Mouse (Mus musculus) heart, embryonic 14.5 days (tissue): Measurements from ENCODE around the gene 1500009C09Rik. TPM values are rescaled to one million over a fixed set of nuclear protein-coding genes. Genes with fewer than 3 reads are reported as not detected.

ENCODE experiments used
- ATAC-seq: fragments of 200-750 bp; cut with Nextera tagmentation; 2 replicates; pipeline ENCODE4 v1.8.0; 2017; ENCODE audit warnings: low read depth, moderate TSS enrichment; ENCODE audit not compliant: insufficient number of reproducible peaks, insufficient read depth, low FRiP score
- H3K27ac ChIP-seq, 2 experiments: fragments of 200-500 bp in 1 of 2; fragments of 300-500 bp in 1 of 2; sonication (generic) in 1 of 2; replicated peaks in 1 of 2; 2 replicates each; pipeline ENCODE4 v1.5.1; 2012 to 2014; ENCODE audit warnings: low read depth in 2 of 2, low read length in 2 of 2, control low read depth in 1 of 2, mild to moderate bottlenecking in 1 of 2, mixed read lengths in 1 of 2; ENCODE audit not compliant: control insufficient read depth in 1 of 2, insufficient read depth in 1 of 2
- H3K27me3 ChIP-seq: fragments of 300-500 bp; sonication (generic); 2 replicates; pipeline ENCODE4 v1.6.1; 2014; ENCODE audit warnings: mild to moderate bottlenecking, low read length, control low read depth; ENCODE audit not compliant: control insufficient read depth, insufficient read depth
- H3K36me3 ChIP-seq: fragments of 300-500 bp; sonication (generic); 2 replicates; pipeline ENCODE4 v1.6.1; 2014; ENCODE audit warnings: mild to moderate bottlenecking, control low read depth, low read length, mixed read lengths; ENCODE audit not compliant: control insufficient read depth, insufficient read depth
- H3K4me1 ChIP-seq, 2 experiments: fragments of 200-500 bp in 1 of 2; fragments of 300-500 bp in 1 of 2; sonication (generic) in 1 of 2; 2 replicates each; pipeline ENCODE4 v1.6.1; 2012 to 2014; ENCODE audit warnings: low read length in 2 of 2, control low read depth in 1 of 2, mixed read lengths in 1 of 2; ENCODE audit not compliant: control insufficient read depth in 2 of 2, insufficient read depth in 2 of 2
- H3K4me2 ChIP-seq: fragments of 300-500 bp; sonication (generic); 2 replicates; pipeline ENCODE4 v1.6.1; 2014; ENCODE audit warnings: mild to moderate bottlenecking, low read length
- H3K4me3 ChIP-seq, 2 experiments: fragments of 200-500 bp in 1 of 2; fragments of 300-500 bp in 1 of 2; sonication (generic) in 1 of 2; 2 replicates each; pipeline ENCODE4 v1.5.1; 2012 to 2014; ENCODE audit warnings: low read length in 2 of 2, mild to moderate bottlenecking in 2 of 2, control low read depth in 1 of 2, low read depth in 1 of 2, moderate library complexity in 1 of 2; ENCODE audit not compliant: control insufficient read depth in 1 of 2, insufficient read depth in 1 of 2
- H3K9ac ChIP-seq: fragments of 300-500 bp; sonication (generic); 2 replicates; pipeline ENCODE4 v1.6.1; 2014; ENCODE audit warnings: mild to moderate bottlenecking, low read length
- H3K9me3 ChIP-seq: fragments of 300-500 bp; sonication (generic); 2 replicates; pipeline ENCODE4 v1.6.1; 2016; ENCODE audit warnings: low read length, control low read depth; ENCODE audit not compliant: control insufficient read depth
- WGBS: fragments of 180-500 bp; shearing (Covaris S2); extraction: QIAGEN DNeasy Blood & Tissue Kit; methylation state at CpG from one replicate; pipeline ENCODE4 v1.1.7; 2014; 5-methylcytosine and 5-hydroxymethylcytosine counted together
- polyA plus RNA-seq: library from polyadenylated mRNA; unstranded; fragments of >200 nt; fragmentation: Nextera tagmentation; extraction: Ambion mirVana; gene quantifications from 2 replicates; pipeline ENCODE4 v1.2.1, GENCODE M21; 2014

1500009C09Rik gene
- polyA plus RNA-seq, 1 experiment from 2014 or later = not detected

DNA sequence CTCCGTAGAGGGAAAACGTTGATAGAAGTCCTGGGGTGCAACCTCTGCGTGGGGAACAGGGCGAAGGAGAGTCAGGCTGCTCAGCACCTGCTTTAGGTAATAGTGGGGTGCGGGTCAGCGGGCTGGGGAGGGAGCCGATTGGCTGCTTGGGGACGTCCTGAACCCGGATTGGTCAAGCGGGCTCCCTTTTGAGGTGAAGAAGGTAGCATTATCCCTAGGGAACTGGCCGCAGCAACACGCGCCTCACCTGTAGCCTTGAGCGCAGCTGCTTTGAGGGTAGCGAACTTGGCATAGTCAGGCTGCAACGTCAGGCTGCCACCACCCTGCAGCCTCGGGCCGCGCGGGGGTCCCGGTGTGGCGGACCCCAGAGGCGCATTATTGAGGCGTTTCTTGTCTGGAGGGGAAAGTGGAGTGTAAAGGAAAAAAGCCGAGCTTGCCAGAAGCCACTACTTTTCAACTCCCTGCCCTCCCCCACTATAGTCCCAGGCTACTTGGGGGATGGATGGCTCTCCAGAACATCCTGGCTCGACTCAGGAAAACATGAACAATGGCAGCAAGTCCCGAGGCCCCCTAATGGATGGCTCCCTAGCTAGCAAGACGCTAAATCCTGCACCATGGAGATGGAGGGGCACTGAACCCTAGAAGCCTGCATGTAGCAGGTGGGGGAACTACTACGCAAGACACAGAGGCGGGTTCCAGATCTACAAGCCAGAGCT is 44.5 kb upstream of the 1500009C09Rik start:
- no peak overlapping the region for H3K27ac ChIP-seq
- peaks cover 85% of the 10 kb centered on the region for H3K27me3 ChIP-seq
- no peaks in the 10 kb centered on the region for H3K9me3 ChIP-seq
- H3K4me2 ChIP-seq = peak overlapping the region; percentile 40
- peak overlapping the region in 1 of 2 experiments; percentile 6; a peak in 2 of 4 replicates for H3K4me3 ChIP-seq
- WGBS = 15% methylated on average over 30 of the region's 30 CpGs
- peaks cover 29% of the 10 kb centered on the region for H3K36me3 ChIP-seq
- ATAC-seq = no peak
- H3K4me1 ChIP-seq = peaks cover 17 to 34% of the 10 kb centered on the region in 2 experiments
- H3K9ac ChIP-seq = 0 out of 2 replicates have a peak overlapping the region, but pooled peaks have one; percentile 25

DNA sequence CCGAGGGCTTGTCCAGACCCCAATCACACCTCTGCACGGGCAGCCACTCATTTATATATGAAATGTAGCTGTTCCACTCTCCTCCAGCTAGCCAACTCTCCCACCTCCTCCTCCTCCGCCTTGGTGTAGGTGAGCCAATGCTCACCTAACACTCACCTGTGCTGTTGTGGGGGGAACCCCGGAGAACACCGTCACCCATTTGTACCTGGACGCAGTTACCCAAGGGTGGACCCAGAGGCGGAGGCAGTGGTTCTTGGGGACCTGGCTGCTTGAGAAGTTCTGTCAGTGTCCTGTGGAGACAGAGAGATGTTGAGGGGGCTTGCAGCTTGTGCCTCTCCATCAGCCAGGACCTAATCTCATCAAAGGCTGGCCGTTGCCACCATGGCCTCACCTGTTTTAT is 43.9 kb upstream of the 1500009C09Rik start:
- 84% methylated on average over 8 of the region's 8 CpGs for WGBS
- ATAC-seq = no peak
- Histone ChIP-seq H3K4me1 (peaks cover 17 to 34% of the 10 kb centered on the region in 2 experiments), H3K4me2 (no peak overlapping the region), H3K4me3 (no peak overlapping the region), H3K27ac (no peak overlapping the region), H3K9ac (no peak overlapping the region), H3K27me3 (peaks cover 92% of the 10 kb centered on the region), H3K9me3 (no peaks in the 10 kb centered on the region), H3K36me3 (peaks cover 23% of the 10 kb centered on the region)

DNA sequence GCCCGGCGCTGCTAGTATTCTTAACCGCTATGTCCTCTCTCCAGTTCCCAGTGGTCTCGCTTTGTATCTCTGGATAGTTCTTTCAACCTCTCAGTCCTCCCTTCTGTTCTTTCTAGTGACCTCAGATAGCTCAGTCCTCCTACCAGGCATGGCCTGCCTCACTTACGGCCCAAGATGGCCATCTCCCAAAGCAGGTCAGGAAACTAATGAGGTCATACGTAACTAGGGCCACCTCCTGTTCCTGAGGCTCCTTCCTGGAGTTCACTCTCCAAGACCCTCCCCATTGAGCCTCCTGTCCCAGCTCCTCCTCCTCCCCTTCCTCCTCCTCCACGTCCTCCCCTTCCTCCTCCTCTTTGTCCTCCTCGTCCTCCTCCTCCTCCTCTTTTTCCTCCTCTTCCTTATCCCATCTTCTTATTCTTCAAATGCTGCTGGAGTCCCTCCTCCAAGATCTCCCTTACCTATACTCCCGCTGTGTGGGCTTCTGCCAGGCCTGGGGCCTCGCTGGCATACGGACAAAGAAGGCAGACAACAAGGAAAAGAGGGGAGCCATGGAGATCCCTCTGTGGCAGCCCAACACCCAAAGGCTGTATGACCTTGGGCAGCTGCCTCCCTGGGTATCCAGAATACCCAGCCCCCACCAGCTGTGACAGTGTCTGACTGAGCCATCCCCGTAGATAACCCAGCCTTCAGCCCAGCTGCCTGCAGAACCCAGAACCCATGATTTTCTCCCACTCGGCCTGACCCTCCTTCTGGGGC is 42.7 kb upstream of the 1500009C09Rik start:
- peaks cover 11% of the 10 kb centered on the region for H3K36me3 ChIP-seq
- H3K4me1 ChIP-seq = peaks cover 17 to 34% of the 10 kb centered on the region in 2 experiments
- no peak for ATAC-seq
- no peak overlapping the region for H3K4me3 ChIP-seq
- peaks cover 98% of the 10 kb centered on the region for H3K27me3 ChIP-seq
- no peak overlapping the region for H3K9ac ChIP-seq
- H3K9me3 ChIP-seq = no peaks in the 10 kb centered on the region
- WGBS = 75% methylated on average over 13 of the region's 13 CpGs
- no peak overlapping the region for H3K27ac ChIP-seq
- H3K4me2 ChIP-seq = no peak overlapping the region

DNA sequence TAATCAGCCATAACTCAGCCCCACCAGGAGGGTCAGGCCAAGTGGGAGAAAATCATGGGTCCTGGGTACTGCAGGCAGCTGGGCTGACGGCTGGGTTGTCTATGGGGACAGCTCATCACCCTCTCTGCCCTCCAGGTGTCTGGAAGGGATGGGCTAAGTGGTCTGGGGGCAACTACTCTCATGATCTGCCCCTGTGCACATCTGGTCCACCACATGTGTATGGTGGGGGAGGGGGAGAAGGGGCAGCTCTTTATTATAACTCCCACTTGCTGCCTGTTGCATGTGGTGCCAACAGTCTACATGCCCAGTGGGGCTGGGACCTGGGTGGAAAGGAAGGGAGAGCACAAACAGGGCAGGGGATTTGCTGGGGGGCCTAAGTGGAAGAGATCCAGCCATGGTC is 41.4 kb upstream of the 1500009C09Rik start:
- no peak for ATAC-seq
- WGBS = 44% methylated on average over 1 of the region's 1 CpGs

DNA sequence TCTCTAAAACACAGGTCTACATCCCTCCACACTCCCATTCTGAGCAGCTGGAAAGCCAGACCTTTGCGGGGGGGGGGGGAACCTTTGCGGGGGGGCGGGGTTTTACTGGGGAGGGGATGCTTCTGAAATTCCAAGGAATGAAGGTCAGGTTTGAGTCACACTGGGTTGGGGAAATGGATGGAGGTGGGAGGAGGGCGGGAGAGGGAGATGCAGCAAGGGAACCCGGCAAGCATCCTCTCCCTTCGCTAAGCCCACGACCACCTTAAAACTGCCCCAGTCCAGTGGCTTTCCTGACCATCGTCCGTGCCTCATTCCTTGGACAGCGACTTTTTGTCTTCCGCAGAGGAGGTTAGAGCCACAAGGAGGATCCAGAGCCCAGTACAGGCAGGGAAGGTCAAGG is 40.9 kb upstream of the 1500009C09Rik start:
- Histone ChIP-seq H3K27ac (no peak overlapping the region), H3K9ac (no peak overlapping the region), H3K27me3 (peaks cover 99% of the 10 kb centered on the region), H3K4me3 (peak overlapping the region; percentile 43 to 50; a peak in 2 of 4 replicates), H3K4me2 (peak overlapping the region; percentile 74), H3K9me3 (no peaks in the 10 kb centered on the region), H3K36me3 (no peaks in the 10 kb centered on the region), H3K4me1 (peaks cover 21 to 34% of the 10 kb centered on the region in 2 experiments)
- WGBS = 3% methylated on average over 11 of the region's 11 CpGs
- ATAC-seq = no peak

More for the DNA sequence above, 41.4 kb upstream of the 1500009C09Rik start:
- Histone ChIP-seq H3K9me3 (no peaks in the 10 kb centered on the region), H3K9ac (no peak overlapping the region), H3K36me3 (peaks cover 2% of the 10 kb centered on the region), H3K27ac (no peak overlapping the region), H3K4me2 (no peak overlapping the region), H3K4me3 (no peak overlapping the region), H3K27me3 (peaks cover 99% of the 10 kb centered on the region), H3K4me1 (peaks cover 21 to 34% of the 10 kb centered on the region in 2 experiments)

DNA sequence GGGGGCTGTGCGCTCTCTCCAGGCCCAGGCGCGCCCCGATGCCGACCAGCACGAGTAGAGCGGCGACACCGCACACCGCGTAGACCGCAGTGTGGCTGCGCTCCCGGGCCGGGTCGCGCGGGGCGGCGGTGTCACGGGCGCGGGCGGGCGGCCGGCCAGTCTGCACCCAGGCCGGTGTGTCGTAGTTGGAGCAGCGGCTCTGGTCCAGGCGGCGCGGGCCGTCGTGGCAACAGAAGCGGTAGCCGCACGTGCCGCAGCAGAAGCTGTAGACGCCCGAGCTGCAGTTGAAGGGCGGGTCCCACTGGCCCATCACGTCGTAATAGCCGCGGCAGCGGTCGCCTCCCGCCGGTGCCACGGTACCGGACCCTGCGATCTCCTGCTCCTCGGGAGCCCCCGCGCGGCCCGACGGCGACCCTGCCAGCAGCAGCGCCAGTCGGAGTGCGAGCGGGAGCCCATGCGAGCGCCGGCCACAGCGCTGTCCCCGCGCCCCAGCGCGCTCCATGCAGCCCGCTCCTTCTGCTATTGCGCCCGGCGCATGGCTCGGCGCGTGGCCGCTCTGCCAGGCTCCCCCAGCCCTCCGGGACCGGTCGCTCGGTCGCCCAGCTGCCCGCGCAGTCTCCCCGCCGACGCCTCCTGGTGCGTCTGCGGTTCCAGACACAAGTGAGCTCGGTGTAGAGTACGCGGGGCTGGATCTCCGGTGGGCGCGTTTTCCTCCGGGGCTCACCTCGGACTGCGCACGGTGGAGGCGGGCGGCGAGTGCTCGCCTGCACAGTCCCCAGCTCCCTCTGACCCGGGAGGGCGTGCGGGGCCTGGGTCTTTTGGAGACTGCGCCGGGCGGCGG is 40.1 kb upstream of the 1500009C09Rik start:
- H3K9ac ChIP-seq = peak overlapping the region; percentile 41; the same call in 1 of the 2 replicates
- H3K4me1 ChIP-seq = peaks cover 18 to 34% of the 10 kb centered on the region in 2 experiments
- under 1% methylated on average over 101 of the region's 112 CpGs for WGBS
- H3K27me3 ChIP-seq = peaks cover 99% of the 10 kb centered on the region
- H3K4me2 ChIP-seq = peak overlapping the region; percentile 74
- H3K27ac ChIP-seq = no peak overlapping the region
- H3K4me3 ChIP-seq = peak overlapping the region; percentile 43 to 50
- ATAC-seq = no peak
- H3K9me3 ChIP-seq = no peaks in the 10 kb centered on the region
- no peaks in the 10 kb centered on the region for H3K36me3 ChIP-seq

DNA sequence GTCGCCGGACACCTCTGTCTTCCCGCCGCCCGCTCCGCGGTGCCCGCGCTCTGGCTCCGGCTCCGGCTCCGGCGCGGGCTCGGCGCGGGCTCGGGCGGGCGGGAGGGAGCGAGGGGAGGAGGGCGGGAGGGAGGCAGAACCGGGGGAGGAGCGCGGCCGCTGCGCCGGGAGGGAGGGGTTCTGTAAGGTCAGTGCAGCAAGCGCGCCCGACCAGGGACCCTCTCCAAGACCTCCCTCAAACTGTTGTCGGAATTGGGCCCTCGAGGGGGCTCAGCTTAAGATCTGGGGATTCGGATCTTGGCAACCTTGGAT is 39.5 kb upstream of the 1500009C09Rik start, which contains the start of gene Shisa8:
Gene Shisa8 (minus strand): TSS at position 64 of the 312 bp plus-strand sequence.
- WGBS = under 1% methylated on average over 26 of the region's 34 CpGs
- H3K4me2 ChIP-seq = peak within 1 kb of the TSS; percentile 74
- H3K27ac ChIP-seq = no peak within 1 kb of the TSS
- peak within 1 kb of the TSS; percentile 43 to 50 for H3K4me3 ChIP-seq
- peaks cover 94% of the 10 kb centered on the region for H3K27me3 ChIP-seq
- no peaks in the 10 kb centered on the region for H3K9me3 ChIP-seq
- H3K9ac ChIP-seq = peak within 1 kb of the TSS; percentile 41; the same call in 1 of the 2 replicates
- no peak for ATAC-seq
- peaks cover 14 to 31% of the 10 kb centered on the region in 2 experiments for H3K4me1 ChIP-seq
- no peaks in the 10 kb centered on the region for H3K36me3 ChIP-seq
